Mouse (Mus musculus) gastrocnemius, postnatal 4 days (tissue): ENCODE data around the gene Vmn1r4. TPM values are rescaled to one million over a fixed set of nuclear protein-coding genes. Genes with fewer than 3 reads are reported as not detected.

ENCODE experiments used
- DNase-seq, 2 experiments: peaks; one replicate each; pipeline ENCODE4 v3.0.0; 2021 to 2022; ENCODE audit warnings: low spot score in 2 of 2, mixed read lengths in 2 of 2
- total RNA-seq, 2 experiments: library from RNA; stranded (reverse); gene quantifications; 2 replicates each; pipeline ENCODE4 v1.2.3; 2021

Gene Vmn1r4
- total RNA-seq, 2 experiments from 2014 or later: 0.13 to 0.61 TPM

- DNase-seq: no peak
These were observed 10.5 kb upstream of the Vmn1r4 start for GRCm38 (mm10) chr6:56913092-56913858.

- DNase-seq: no peak
These were observed 7.5 kb upstream of the Vmn1r4 start for GRCm38 (mm10) chr6:56916279-56916678.

GRCm38 (mm10) chr6:56917578-56918368, 6.0 kb upstream of the Vmn1r4 start:
- DNase-seq: no peak

- DNase-seq: no peak
These were observed 4.3 kb upstream of the Vmn1r4 start for GRCm38 (mm10) chr6:56919330-56920044.

GRCm38 (mm10) chr6:56920222-56921092, 3.4 kb upstream of the Vmn1r4 start:
- no peak for DNase-seq

GRCm38 (mm10) chr6:56923331-56923725, 487 bp upstream of the Vmn1r4 start:
- no peak for DNase-seq

GRCm38 (mm10) chr6:56931648-56932415, 8.0 kb downstream of the Vmn1r4 start:
- DNase-seq: no peak

- DNase-seq: no peak
These were observed 8.6 kb downstream of the Vmn1r4 start for GRCm38 (mm10) chr6:56932464-56932863.

GRCm38 (mm10) chr6:56934366-56934765, 10.6 kb downstream of the Vmn1r4 start:
- no peak for DNase-seq

GRCm38 (mm10) chr6:56956436-56956835, 32.6 kb downstream of the Vmn1r4 start:
- DNase-seq: no peak

- no peak for DNase-seq
These were observed 46.2 kb downstream of the Vmn1r4 start, which contains the start of gene Vmn1r5 for GRCm38 (mm10) chr6:56969973-56970372. Vmn1r5 (plus strand) TSS chr6:56970273.

- no peak for DNase-seq
These were observed 73.1 kb downstream of the Vmn1r4 start, which contains the start of gene Vmn1r6 for GRCm38 (mm10) chr6:56996943-56997342. Vmn1r6 (plus strand) TSS chr6:56997243.

Other genes with a start within 250 kb of the Vmn1r4 start
- gene Lsm5, start 219.3 kb upstream of the Vmn1r4 start, total RNA-seq: 10 to 100 TPM; 36.0 to 42.8 TPM
- 10 to 100 TPM in 1 of 2 experiments, 1 to 10 TPM in 1; 8.9 to 10.3 TPM for gene Avl9, start 209.1 kb upstream of the Vmn1r4 start, total RNA-seq
- gene Kbtbd2, start 126.2 kb upstream of the Vmn1r4 start, total RNA-seq: 10 to 100 TPM; 33.3 to 33.5 TPM
- 100 to 1,000 TPM; 186 to 188 TPM for gene Fkbp9, start 92.0 kb upstream of the Vmn1r4 start, total RNA-seq
- gene Nt5c3, start 83 bp upstream of the Vmn1r4 start, total RNA-seq: 10 to 100 TPM; 44.7 to 58.6 TPM
- gene Vmn1r5, start 46.3 kb downstream of the Vmn1r4 start, total RNA-seq: not detected
- not detected for gene Vmn1r6, start 73.2 kb downstream of the Vmn1r4 start, total RNA-seq
- not detected for gene Vmn1r7, start 101.3 kb downstream of the Vmn1r4 start, total RNA-seq
- not detected for gene Vmn1r8, start 108.3 kb downstream of the Vmn1r4 start, total RNA-seq
- gene Vmn1r9, start 142.8 kb downstream of the Vmn1r4 start, total RNA-seq: not detected
- gene Vmn1r10, start 185.4 kb downstream of the Vmn1r4 start, total RNA-seq: not detected
- gene Vmn1r11, start 209.4 kb downstream of the Vmn1r4 start, total RNA-seq: not detected
- gene Vmn1r12, start 232.9 kb downstream of the Vmn1r4 start, total RNA-seq: not detected